Mouse (Mus musculus) forebrain, postnatal 0 days (tissue): ENCODE data around the gene Ccsap. TPM values are rescaled to one million over a fixed set of nuclear protein-coding genes. Genes with fewer than 3 reads are reported as not detected.

ENCODE experiments used
- ATAC-seq: fragments of 200-750 bp; cut with Nextera tagmentation; 2 replicates; pipeline ENCODE4 v1.8.0; 2017; ENCODE audit warnings: mild to moderate bottlenecking, moderate library complexity
- DNase-seq: peaks from one replicate; pipeline ENCODE4 v3.0.0-alpha.2; 2015
- H3K27ac ChIP-seq: fragments of 300-500 bp; sonication (generic); 2 replicates; pipeline ENCODE4 v1.5.1; 2014; ENCODE audit warnings: low read depth, mild to moderate bottlenecking, antibody characterized with exemption, low read length, moderate library complexity, mixed read lengths
- H3K27me3 ChIP-seq: fragments of 300-500 bp; sonication (generic); 2 replicates; pipeline ENCODE4 v1.6.1; 2014; ENCODE audit warnings: mild to moderate bottlenecking, low read length, mixed read lengths; ENCODE audit not compliant: insufficient read depth
- H3K36me3 ChIP-seq: fragments of 300-500 bp; sonication (generic); 2 replicates; pipeline ENCODE4 v1.6.1; 2014; ENCODE audit warnings: mild to moderate bottlenecking, moderate library complexity; ENCODE audit not compliant: insufficient read depth
- H3K4me1 ChIP-seq: fragments of 300-500 bp; sonication (generic); 2 replicates; pipeline ENCODE4 v1.6.1; 2014; ENCODE audit warnings: antibody characterized with exemption; ENCODE audit not compliant: insufficient read depth
- H3K4me2 ChIP-seq: fragments of 300-500 bp; sonication (generic); 2 replicates; pipeline ENCODE4 v1.6.1; 2014; ENCODE audit warnings: low read depth, mild to moderate bottlenecking, moderate library complexity
- H3K4me3 ChIP-seq: fragments of 300-500 bp; sonication (generic); 2 replicates; pipeline ENCODE4 v1.5.1; 2014; ENCODE audit warnings: low read depth, low read length, mixed read lengths
- H3K9ac ChIP-seq: fragments of 300-500 bp; sonication (generic); 2 replicates; pipeline ENCODE4 v1.6.1; 2014; ENCODE audit warnings: mild to moderate bottlenecking
- H3K9me3 ChIP-seq: fragments of 300-500 bp; sonication (generic); 2 replicates; pipeline ENCODE4 v1.6.1; 2016; ENCODE audit warnings: low read length
- CTCF ChIP-seq: sonication (generic); IDR thresholded peaks from 2 replicates; pipeline ENCODE4 v1.5.1; 2016; ENCODE audit warnings: antibody characterized with exemption, control low read depth, low read depth
- WGBS: fragments of 180-500 bp; shearing (Covaris S2); extraction: QIAGEN DNeasy Blood & Tissue Kit; methylation state at CpG from one replicate; pipeline ENCODE4 v1.1.7; 2014; 5-methylcytosine and 5-hydroxymethylcytosine counted together
- polyA plus RNA-seq: library from polyadenylated mRNA; unstranded; fragments of >200 nt; fragmentation: Nextera tagmentation; extraction: Ambion mirVana; gene quantifications from 2 replicates; pipeline ENCODE4 v1.2.1, GENCODE M21; 2015
- total RNA-seq: library from RNA; depleted of rRNA; stranded (reverse); fragments of >200 nt; gene quantifications from 2 replicates; pipeline ENCODE4 v1.2.3, GENCODE M21; 2014; rRNA removed

The Ccsap gene
- total RNA-seq (19.5 and 21.8 TPM in 2 replicates), polyA plus RNA-seq (10.0 and 10.6 TPM in 2 replicates)

DNA sequence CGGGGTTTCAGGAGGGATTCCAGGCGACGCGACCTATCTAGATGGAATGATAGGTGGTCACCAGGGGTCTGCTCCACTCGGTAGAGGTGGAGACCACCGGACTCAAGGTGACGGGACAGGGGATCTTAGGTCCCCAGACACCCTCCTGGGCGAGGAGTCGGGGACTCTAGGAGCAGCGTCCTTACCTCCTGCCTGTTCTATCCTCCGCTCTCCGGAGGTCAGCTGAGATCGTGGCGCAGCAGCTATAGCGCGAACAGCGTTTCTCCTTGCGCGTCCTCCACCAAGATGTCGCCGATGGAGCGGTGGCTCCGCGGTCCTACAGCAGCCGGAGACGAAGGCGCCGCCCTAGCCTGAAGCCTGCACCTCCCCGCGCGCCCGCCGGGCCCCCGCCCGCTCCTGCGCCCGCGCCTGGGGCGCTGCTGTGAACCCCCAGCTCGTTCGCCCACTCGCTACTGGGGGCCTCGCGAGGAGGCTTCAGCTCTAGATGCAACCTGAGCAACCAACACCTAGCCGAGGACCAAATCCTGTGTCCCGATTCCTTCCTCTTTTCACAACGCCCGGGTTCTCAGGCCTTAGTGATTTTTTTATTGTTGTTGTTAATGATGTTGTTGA, at the start of gene Ccsap:
TSS of gene Ccsap (minus strand) at position 562 of the 612 bp plus-strand sequence.
- no peak for DNase-seq
- H3K9me3 ChIP-seq = no peaks in the 10 kb centered on the region
- TF ChIP-seq CTCF = no peak

DNA sequence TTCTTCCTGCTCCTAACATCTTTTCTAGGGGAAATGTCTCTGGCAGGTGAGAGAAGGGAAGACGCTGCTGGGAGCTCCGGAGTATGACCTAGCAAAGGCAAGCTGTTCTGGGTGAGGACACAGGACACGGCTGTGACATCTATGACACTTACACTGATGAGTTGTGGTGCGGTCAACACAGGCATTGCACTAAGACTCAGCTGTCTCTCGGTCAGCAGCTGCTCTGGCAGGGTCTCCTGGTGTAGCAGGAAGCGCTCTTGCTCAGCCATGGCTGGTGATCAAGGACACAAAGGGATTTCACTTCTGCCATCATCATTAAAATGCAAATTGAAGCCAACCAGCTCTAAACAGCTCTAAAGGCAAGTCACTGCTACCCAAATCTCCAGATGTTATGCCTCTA, 47.6 kb upstream of the Ccsap start:
- Histone ChIP-seq H3K9me3 (no peaks in the 10 kb centered on the region), H3K36me3 (peaks cover 71% of the 10 kb centered on the region), H3K9ac (no peak overlapping the region), H3K4me3 (no peak overlapping the region), H3K4me2 (no peak overlapping the region), H3K27ac (no peak overlapping the region), H3K27me3 (no peaks in the 10 kb centered on the region), H3K4me1 (no peaks in the 10 kb centered on the region)
- TF ChIP-seq CTCF = no peak
- 90% methylated on average over 6 of the region's 6 CpGs for WGBS
- ATAC-seq = no peak
- no peak for DNase-seq

More for the DNA sequence above, at the start of gene Ccsap:
- Histone ChIP-seq H3K36me3 (no peaks in the 10 kb centered on the region), H3K27me3 (no peaks in the 10 kb centered on the region; the same call in 1 of the 2 replicates), H3K9ac (peak within 1 kb of the TSS; percentile 63), H3K4me3 (peak within 1 kb of the TSS; percentile 90), H3K27ac (peak within 1 kb of the TSS; percentile 82), H3K4me2 (peak within 1 kb of the TSS; percentile 84), H3K4me1 (peaks cover 8% of the 10 kb centered on the region; the same call in 1 of the 2 replicates)
- peak; percentile 70 for ATAC-seq
- WGBS = 2% methylated on average over 48 of the region's 48 CpGs

DNA sequence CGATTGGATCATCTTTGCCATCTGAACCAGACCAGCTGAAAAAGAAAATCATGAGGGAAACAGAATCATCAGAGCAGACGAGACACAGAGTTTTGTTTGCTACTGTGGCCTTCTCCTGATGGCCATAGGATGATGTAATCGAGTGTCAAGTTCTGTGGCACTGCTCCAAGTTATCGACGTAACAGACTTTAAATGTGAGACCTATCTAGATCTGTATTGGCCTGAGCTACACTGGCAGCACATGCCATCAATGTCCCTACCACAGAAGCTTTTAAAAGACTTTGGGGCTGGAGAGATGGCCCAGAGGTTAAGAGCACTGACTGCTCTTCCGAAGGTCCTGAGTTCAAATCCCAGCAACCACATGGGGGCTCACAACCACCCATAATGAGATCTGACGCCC, 42.6 kb upstream of the Ccsap start:
- Histone ChIP-seq H3K4me2 (no peak overlapping the region), H3K27ac (no peak overlapping the region), H3K9ac (no peak overlapping the region), H3K36me3 (peaks cover 65% of the 10 kb centered on the region), H3K4me3 (no peak overlapping the region), H3K4me1 (no peaks in the 10 kb centered on the region), H3K9me3 (no peaks in the 10 kb centered on the region), H3K27me3 (no peaks in the 10 kb centered on the region)
- no peak for DNase-seq
- 82% methylated on average over 7 of the region's 7 CpGs for WGBS
- no peak for ATAC-seq
- no peak for TF ChIP-seq CTCF

DNA sequence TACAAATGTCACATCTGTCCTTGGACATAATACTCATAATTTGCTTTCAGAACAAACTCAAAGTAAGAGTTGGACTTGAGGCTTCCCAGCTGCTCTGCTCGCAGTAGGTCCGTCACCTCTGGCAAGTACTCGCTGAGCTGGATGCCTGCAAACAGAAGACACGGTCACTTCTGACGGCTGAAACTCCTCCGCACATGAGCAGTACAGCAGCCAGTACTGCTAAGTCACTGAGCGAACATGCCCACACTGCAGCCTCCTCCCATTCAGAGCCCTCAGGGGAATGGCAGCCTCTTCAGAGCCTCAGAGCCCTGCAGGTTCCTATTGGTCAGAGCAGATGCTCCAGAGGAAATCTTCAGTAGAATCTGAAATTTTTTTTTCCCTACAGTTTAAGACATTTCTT, 39.4 kb upstream of the Ccsap start:
- no peak for TF ChIP-seq CTCF
- no peaks in the 10 kb centered on the region for H3K4me1 ChIP-seq
- no peak overlapping the region for H3K4me3 ChIP-seq
- H3K27me3 ChIP-seq = peaks cover 8% of the 10 kb centered on the region
- WGBS = 92% methylated on average over 7 of the region's 7 CpGs
- DNase-seq (no peak), ATAC-seq (no peak)
- H3K36me3 ChIP-seq = peaks cover 43% of the 10 kb centered on the region
- no peak overlapping the region for H3K27ac ChIP-seq
- H3K9me3 ChIP-seq = no peaks in the 10 kb centered on the region
- H3K9ac ChIP-seq = no peak overlapping the region
- no peak overlapping the region for H3K4me2 ChIP-seq

DNA sequence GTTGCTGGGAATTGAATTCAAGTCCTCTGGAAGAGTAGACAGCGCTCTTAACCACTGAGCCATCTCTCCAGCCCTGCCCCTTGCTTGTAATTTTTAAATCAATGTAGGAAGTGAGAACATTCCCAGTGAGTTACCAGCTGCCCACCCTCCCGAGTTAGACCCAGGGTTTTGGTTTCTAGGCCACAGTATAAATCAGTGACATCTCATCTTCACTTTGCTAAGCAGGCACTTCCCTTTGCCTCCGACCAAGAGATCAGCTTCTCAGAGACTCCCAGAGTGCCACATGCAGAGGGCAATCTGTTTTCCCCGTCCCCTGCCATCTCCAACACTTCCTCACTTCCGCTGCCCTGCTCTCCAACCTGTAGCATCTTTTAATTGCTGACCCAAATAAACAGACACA, 38.6 kb upstream of the Ccsap start:
- peaks cover 35% of the 10 kb centered on the region for H3K36me3 ChIP-seq
- no peak for TF ChIP-seq CTCF
- no peak overlapping the region for H3K27ac ChIP-seq
- H3K9ac ChIP-seq = no peak overlapping the region
- DNase-seq = no peak
- H3K4me2 ChIP-seq = no peak overlapping the region
- no peaks in the 10 kb centered on the region for H3K4me1 ChIP-seq
- no peak for ATAC-seq
- WGBS = 85% methylated on average over 5 of the region's 5 CpGs
- peaks cover 14% of the 10 kb centered on the region for H3K27me3 ChIP-seq
- H3K4me3 ChIP-seq = no peak overlapping the region
- H3K9me3 ChIP-seq = no peaks in the 10 kb centered on the region

DNA sequence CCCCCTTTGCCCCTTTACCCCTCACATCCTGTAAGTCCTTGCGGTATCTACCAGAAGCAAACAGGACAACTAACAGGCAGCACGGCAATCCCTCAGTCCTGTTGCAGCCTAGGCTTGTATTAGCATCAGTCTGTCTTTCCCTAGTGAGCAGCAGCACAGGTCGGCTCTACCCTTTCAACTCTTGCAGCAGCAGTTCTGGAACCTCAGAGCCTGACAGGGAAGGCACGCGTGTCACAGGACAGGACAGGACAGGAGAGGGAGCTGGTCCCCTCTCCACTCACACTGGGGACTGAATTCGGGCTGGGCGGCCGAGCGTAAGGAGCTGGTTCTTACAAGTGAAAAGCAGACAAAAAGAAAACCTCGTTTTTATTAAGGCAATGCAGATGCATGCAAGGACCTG, 36.8 kb upstream of the Ccsap start:
- Histone ChIP-seq H3K9me3 (no peaks in the 10 kb centered on the region), H3K9ac (no peak overlapping the region), H3K4me2 (no peak overlapping the region), H3K27me3 (peaks cover 24% of the 10 kb centered on the region), H3K27ac (no peak overlapping the region), H3K4me1 (peaks cover 6% of the 10 kb centered on the region; the same call in 1 of the 2 replicates), H3K36me3 (peaks cover 19% of the 10 kb centered on the region), H3K4me3 (no peak overlapping the region)
- no peak for DNase-seq
- TF ChIP-seq CTCF = no peak
- 49% methylated on average over 10 of the region's 10 CpGs for WGBS
- ATAC-seq = no peak

DNA sequence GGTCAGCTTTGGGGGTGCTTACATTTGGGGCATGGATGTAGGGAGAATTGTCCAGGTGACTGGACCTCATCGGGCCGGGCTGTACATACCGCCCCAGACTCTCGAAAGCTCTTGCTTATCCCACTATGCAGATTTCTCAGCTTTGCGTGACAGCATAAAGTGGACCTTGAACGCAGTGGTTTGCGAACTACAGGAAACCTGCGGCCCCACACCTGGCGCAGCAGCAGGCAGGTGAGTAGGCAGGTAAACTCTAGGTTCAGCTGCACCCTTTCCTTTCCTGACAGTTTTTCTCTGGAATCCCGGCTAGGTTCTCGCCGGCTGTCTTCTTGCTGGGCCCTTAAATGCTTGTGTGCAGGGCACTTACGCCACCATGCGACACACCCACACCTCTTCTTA, 36.4 kb upstream of the Ccsap start:
- Histone ChIP-seq H3K27me3 (peaks cover 24% of the 10 kb centered on the region), H3K27ac (no peak overlapping the region), H3K4me1 (peaks cover 8% of the 10 kb centered on the region; the same call in 1 of the 2 replicates), H3K4me3 (no peak overlapping the region), H3K9ac (no peak overlapping the region), H3K36me3 (peaks cover 15% of the 10 kb centered on the region), H3K9me3 (no peaks in the 10 kb centered on the region), H3K4me2 (no peak overlapping the region)
- 63% methylated on average over 14 of the region's 14 CpGs for WGBS
- no peak for ATAC-seq
- DNase-seq = no peak
- no peak for TF ChIP-seq CTCF
